Mouse (Mus musculus) MEL (cell line): Measurements from ENCODE around the gene Zdhhc8. TPM values are rescaled to one million over a fixed set of nuclear protein-coding genes. Genes with fewer than 3 reads are reported as not detected.

Experiments used
- DNase-seq: peaks from one replicate; pipeline ENCODE4 v3.0.0; 2011; ENCODE audit warnings: low read depth, low spot score
- H3K27ac ChIP-seq: 2 replicates; pipeline ENCODE4 v1.5.1; 2012; ENCODE audit warnings: low read depth, mild to moderate bottlenecking, control low read depth, low read length, moderate library complexity; ENCODE audit not compliant: control insufficient read depth
- H3K27me3 ChIP-seq, 2 experiments: fragments of 150-350 bp in 1 of 2; sonication (generic) in 1 of 2; 2 replicates each; pipeline ENCODE4 v1.6.1; 2012; ENCODE audit warnings: low read length in 2 of 2, mild to moderate bottlenecking in 2 of 2, improper control_type of control experiment in 1 of 2, moderate library complexity in 1 of 2; ENCODE audit not compliant: insufficient read depth in 2 of 2, control insufficient read depth in 1 of 2
- H3K36me3 ChIP-seq, 2 experiments: 2 replicates each; pipeline ENCODE4 v1.6.1; 2012 to 2014; ENCODE audit warnings: low read length in 2 of 2, improper control_type of control experiment in 1 of 2, inconsistent platforms in 1 of 2, mild to moderate bottlenecking in 1 of 2; ENCODE audit not compliant: insufficient read depth in 2 of 2, control insufficient read depth in 1 of 2
- H3K4me1 ChIP-seq, 2 experiments: fragments of 150-350 bp in 1 of 2; sonication (generic) in 1 of 2; 2 replicates each; pipeline ENCODE4 v1.6.1; 2012; ENCODE audit warnings: low read length in 2 of 2, improper control_type of control experiment in 1 of 2, mild to moderate bottlenecking in 1 of 2; ENCODE audit not compliant: insufficient read depth in 2 of 2, control insufficient read depth in 1 of 2
- H3K4me3 ChIP-seq, 2 experiments: fragments of 150-350 bp in 1 of 2; sonication (generic) in 1 of 2; 2 replicates each; pipeline ENCODE4 v1.5.1; 2012; ENCODE audit warnings: low read depth in 2 of 2, low read length in 2 of 2, mild to moderate bottlenecking in 2 of 2, moderate library complexity in 2 of 2, control low read depth in 1 of 2, improper control_type of control experiment in 1 of 2; ENCODE audit not compliant: control insufficient read depth in 1 of 2, insufficient read depth in 1 of 2
- H3K79me2 ChIP-seq: 2 replicates; pipeline ENCODE4 v1.6.1; 2012; ENCODE audit warnings: mild to moderate bottlenecking, low read length, moderate library complexity; ENCODE audit not compliant: control insufficient read depth, poor library complexity, insufficient read depth
- H3K9ac ChIP-seq: 2 replicates; pipeline ENCODE4 v1.6.1; 2012; ENCODE audit warnings: low read depth, mild to moderate bottlenecking, control low read depth, low read length, moderate library complexity; ENCODE audit not compliant: control insufficient read depth, poor library complexity, severe bottlenecking
- H3K9me3 ChIP-seq: fragments of 150-350 bp; sonication (generic); replicated peaks from 2 replicates; pipeline ENCODE4 v1.6.1; 2012; ENCODE audit warnings: mild to moderate bottlenecking, low read length, improper control_type of control experiment, moderate library complexity; ENCODE audit not compliant: insufficient read depth
- CHD2 ChIP-seq: IDR thresholded peaks from 2 replicates; pipeline ENCODE4 v1.6.1; 2011; ENCODE audit warnings: low read length, improper control_type of control experiment
- CTCF ChIP-seq, 3 experiments: IDR thresholded peaks in 2 of 3; conservative IDR thresholded peaks in 1 of 3; 2 replicates each; pipeline ENCODE4 v1.5.1; 2011 to 2012; ENCODE audit warnings: low read length in 3 of 3, low read depth in 2 of 3, mild to moderate bottlenecking in 2 of 3, improper control_type of control experiment in 1 of 3, inconsistent platforms in 1 of 3, mixed read lengths in 1 of 3, moderate library complexity in 1 of 3; ENCODE audit not compliant: control insufficient read depth in 1 of 3, insufficient read depth in 1 of 3, poor library complexity in 1 of 3, severe bottlenecking in 1 of 3
- ELF1 ChIP-seq: IDR thresholded peaks from 2 replicates; pipeline ENCODE4 v1.6.1; 2014; ENCODE audit warnings: low read depth, mild to moderate bottlenecking, inconsistent platforms, low read length, improper control_type of control experiment, moderate library complexity
- EP300 ChIP-seq, 2 experiments: IDR thresholded peaks; 2 replicates each; pipeline ENCODE4 v1.6.1; 2011; ENCODE audit warnings: improper control_type of control experiment in 2 of 2, low read length in 2 of 2, low read depth in 1 of 2, mild to moderate bottlenecking in 1 of 2
- GABPA ChIP-seq: IDR thresholded peaks from 2 replicates; pipeline ENCODE4 v1.6.1; 2012; ENCODE audit warnings: low read depth, mild to moderate bottlenecking, inconsistent platforms, low read length, improper control_type of control experiment, moderate library complexity
- HCFC1 ChIP-seq: IDR thresholded peaks from 2 replicates; pipeline ENCODE4 v1.6.1; 2012; ENCODE audit warnings: low read depth, mild to moderate bottlenecking, inconsistent platforms, low read length, improper control_type of control experiment, moderate library complexity
- JUND ChIP-seq: IDR thresholded peaks from 2 replicates; pipeline ENCODE4 v1.6.1; 2011; ENCODE audit warnings: low read depth, mild to moderate bottlenecking, improper control_type of control experiment, low read length
- KAT2A ChIP-seq: conservative IDR thresholded peaks from 2 replicates; pipeline ENCODE4 v1.6.1; 2012; ENCODE audit warnings: low read depth, low read length, improper control_type of control experiment, inconsistent platforms
- MAFK ChIP-seq: IDR thresholded peaks from 2 replicates; pipeline ENCODE4 v1.6.1; 2011; ENCODE audit warnings: low read depth, mild to moderate bottlenecking, low read length, improper control_type of control experiment, borderline replicate concordance
- MAX ChIP-seq: IDR thresholded peaks from 2 replicates; pipeline ENCODE4 v1.6.1; 2011; ENCODE audit warnings: low read length, improper control_type of control experiment
- MAZ ChIP-seq: IDR thresholded peaks from 2 replicates; pipeline ENCODE4 v1.6.1; 2012; ENCODE audit warnings: low read depth, mild to moderate bottlenecking, inconsistent platforms, low read length, improper control_type of control experiment
- MXI1 ChIP-seq: IDR thresholded peaks from 2 replicates; pipeline ENCODE4 v1.6.1; 2011; ENCODE audit warnings: mild to moderate bottlenecking, low read depth, low read length, improper control_type of control experiment
- MYB ChIP-seq: IDR thresholded peaks from 2 replicates; pipeline ENCODE4 v1.6.1; 2011; ENCODE audit warnings: mild to moderate bottlenecking, low read depth, low read length, improper control_type of control experiment
- MYC ChIP-seq: IDR thresholded peaks from 2 replicates; pipeline ENCODE4 v1.6.1; 2011; ENCODE audit warnings: low read depth, mild to moderate bottlenecking, low read length, improper control_type of control experiment, moderate library complexity
- NELFE ChIP-seq: IDR thresholded peaks from 2 replicates; pipeline ENCODE4 v1.6.1; 2011; ENCODE audit warnings: low read depth, low read length, improper control_type of control experiment
- NRF1 ChIP-seq: IDR thresholded peaks from 2 replicates; pipeline ENCODE4 v1.6.1; 2014; ENCODE audit warnings: low read depth, mild to moderate bottlenecking, inconsistent platforms, low read length, improper control_type of control experiment, moderate library complexity; ENCODE audit not compliant: poor library complexity, insufficient read depth, severe bottlenecking
- POLR2A ChIP-seq, 2 experiments: IDR thresholded peaks; 2 replicates each; pipeline ENCODE4 v1.6.1; 2011 to 2012; ENCODE audit warnings: low read length in 2 of 2, mild to moderate bottlenecking in 2 of 2, control low read depth in 1 of 2, improper control_type of control experiment in 1 of 2, low read depth in 1 of 2, moderate library complexity in 1 of 2; ENCODE audit not compliant: control insufficient read depth in 1 of 2, insufficient read depth in 1 of 2, poor library complexity in 1 of 2
- POLR2AphosphoS5 ChIP-seq: IDR thresholded peaks from 2 replicates; pipeline ENCODE4 v1.6.1; 2012; ENCODE audit warnings: low read depth, borderline replicate concordance, mild to moderate bottlenecking, inconsistent platforms, low read length, moderate library complexity, mixed read lengths
- SIN3A ChIP-seq: IDR thresholded peaks from 2 replicates; pipeline ENCODE4 v1.6.1; 2012; ENCODE audit warnings: low read length, improper control_type of control experiment, inconsistent platforms
- SMC3 ChIP-seq: IDR thresholded peaks from 2 replicates; pipeline ENCODE4 v1.6.1; 2011; ENCODE audit warnings: low read depth, low read length, improper control_type of control experiment
- TBP ChIP-seq: IDR thresholded peaks from 2 replicates; pipeline ENCODE4 v1.8.0; 2011; ENCODE audit warnings: low read depth, low read length, improper control_type of control experiment
- UBTF ChIP-seq: IDR thresholded peaks from 2 replicates; pipeline ENCODE4 v1.6.1; 2012; ENCODE audit warnings: low read depth, mild to moderate bottlenecking, inconsistent platforms, low read length, improper control_type of control experiment, moderate library complexity, borderline replicate concordance; ENCODE audit not compliant: insufficient read depth
- USF1 ChIP-seq: IDR thresholded peaks from 2 replicates; pipeline ENCODE4 v1.6.1; 2014; ENCODE audit warnings: low read depth, mild to moderate bottlenecking, inconsistent platforms, low read length, improper control_type of control experiment, moderate library complexity
- ZC3H11A ChIP-seq: IDR thresholded peaks from 2 replicates; pipeline ENCODE4 v1.6.1; 2012; ENCODE audit warnings: low read depth, mild to moderate bottlenecking, inconsistent platforms, low read length, improper control_type of control experiment
- ZKSCAN1 ChIP-seq: IDR thresholded peaks from 2 replicates; pipeline ENCODE4 v1.6.1; 2012; ENCODE audit warnings: low read depth, mild to moderate bottlenecking, inconsistent platforms, low read length, improper control_type of control experiment, moderate library complexity
- ZNF384 ChIP-seq: IDR thresholded peaks from 2 replicates; pipeline ENCODE4 v1.6.1; 2012; ENCODE audit warnings: low read depth, mild to moderate bottlenecking, inconsistent platforms, low read length, improper control_type of control experiment
- polyA plus RNA-seq, 2 experiments: library from polyadenylated mRNA; stranded (reverse) in 1 of 2; unstranded in 1 of 2; fragments of >175 nt in 1 of 2; fragments of >200 nt in 1 of 2; gene quantifications; 2 replicates each; pipeline versions ENCODE4 v1.2.1 to v1.2.4; 2012; ENCODE audit warnings: low replicate concordance in 2 of 2, low read depth in 1 of 2; ENCODE audit not compliant: insufficient read length in 2 of 2, insufficient read depth in 1 of 2, missing spikeins in 1 of 2
- total RNA-seq: library from RNA; depleted of rRNA; stranded (reverse); fragments of 300-350 nt; gene quantifications from 2 replicates; pipeline ENCODE4 v1.2.3, GENCODE M21; 2012

Zdhhc8 gene
- total and polyA plus RNA-seq, 3 experiments = 9.6 to 33.2 TPM; not detected in 1

- no peak overlapping the region for H3K27ac ChIP-seq
- H3K9ac ChIP-seq = no peak overlapping the region
- DNase-seq = no peak
- no peaks in the 10 kb centered on the region; a peak in 1 of 4 replicates for H3K27me3 ChIP-seq
- H3K4me1 ChIP-seq = peaks cover 1 to 9% of the 10 kb centered on the region in 2 experiments; a peak in 3 of 4 replicates
- no peaks in the 10 kb centered on the region for H3K79me2 ChIP-seq
- no peak overlapping the region for H3K4me3 ChIP-seq
- H3K9me3 ChIP-seq = no peaks in the 10 kb centered on the region
- no peak for TF ChIP-seq UBTF
- no peak for TF ChIP-seq CTCF (IDR thresholded peaks at IDR 0.05 in 2 of 3, conservative IDR thresholded peaks at IDR 0.05 in 1 of 3; ENCODE audit: control insufficient read depth in 1 of 3, insufficient read depth in 1 of 3, low read depth in 2 of 3, low read length in 3 of 3, poor library complexity in 1 of 3, severe bottlenecking in 1 of 3)
- no peak for TF ChIP-seq ELF1
- TF ChIP-seq CHD2 = no peak
- TF ChIP-seq GABPA = no peak
- no peak for TF ChIP-seq POLR2A (IDR thresholded peaks at IDR 0.05; ENCODE audit: control insufficient read depth in 1 of 2, insufficient read depth in 1 of 2, low read depth in 1 of 2, low read length in 2 of 2, poor library complexity in 1 of 2)
- no peak for TF ChIP-seq HCFC1
- no peak for TF ChIP-seq ZKSCAN1
- TF ChIP-seq ZC3H11A = no peak
- no peak for TF ChIP-seq KAT2A
- no peak for TF ChIP-seq EP300 (IDR thresholded peaks at IDR 0.05; ENCODE audit: low read depth in 1 of 2, low read length in 2 of 2)
- no peak for TF ChIP-seq MAX
- TF ChIP-seq POLR2AphosphoS5 = no peak
- TF ChIP-seq MAZ = no peak
- TF ChIP-seq, all 39 proteins: peak for 0
- peaks cover 0 to 9% of the 10 kb centered on the region in 2 experiments; a peak in 2 of 4 replicates for H3K36me3 ChIP-seq
Observed at GRCm38 (mm10) chr16:18185715-18186449, 49.1 kb downstream of the Zdhhc8 start.

GRCm38 (mm10) chr16:18182766-18183165 is 52.2 kb downstream of the Zdhhc8 start:
- H3K4me1 ChIP-seq = peaks cover 1 to 9% of the 10 kb centered on the region in 2 experiments; a peak in 3 of 4 replicates
- H3K27me3 ChIP-seq = no peaks in the 10 kb centered on the region
- DNase-seq = peak; percentile 78

More at GRCm38 (mm10) chr16:18182766-18183165, 52.2 kb downstream of the Zdhhc8 start:
- peaks cover 0 to 9% of the 10 kb centered on the region in 2 experiments; a peak in 2 of 4 replicates for H3K36me3 ChIP-seq
- no peaks in the 10 kb centered on the region for H3K79me2 ChIP-seq
- H3K4me3 ChIP-seq = no peak overlapping the region
- H3K27ac ChIP-seq = no peak overlapping the region
- no peak overlapping the region for H3K9ac ChIP-seq
- TF ChIP-seq TBP (no peak), MYC (peak; percentile 86), SMC3 (no peak), ZNF384 (no peak), UBTF (no peak), NELFE (0 out of 2 replicates have a peak, but pooled peaks have one; percentile 43), MXI1 (peak; percentile 70), MYB (no peak), EP300 (IDR thresholded peaks at IDR 0.05; ENCODE audit: low read depth in 1 of 2, low read length in 2 of 2) (peak in 1 of 2 experiments; percentile 26; a peak in 1 of 4 replicates), MAFK (no peak), GABPA (no peak), POLR2AphosphoS5 (no peak), NRF1 (no peak), SIN3A (peak; percentile 42; the same call in 1 of the 2 replicates), USF1 (peak; percentile 64), JUND (0 out of 2 replicates have a peak, but pooled peaks have one; percentile 46), MAX (peak; percentile 90)
- H3K9me3 ChIP-seq = no peaks in the 10 kb centered on the region
